Mouse (Mus musculus) telencephalon, adult 2 months (tissue): ENCODE results near the gene Suclg2.

Source experiments
- DNase-seq: peaks from one replicate; pipeline ENCODE4 v3.0.0-alpha.2; 2011; ENCODE audit warnings: low read depth, low spot score

Suclg2 gene

GRCm38 (mm10) chr6:95563355-95564009 lies 155.1 kb downstream of the Suclg2 start:
- no peak for DNase-seq

DNA sequence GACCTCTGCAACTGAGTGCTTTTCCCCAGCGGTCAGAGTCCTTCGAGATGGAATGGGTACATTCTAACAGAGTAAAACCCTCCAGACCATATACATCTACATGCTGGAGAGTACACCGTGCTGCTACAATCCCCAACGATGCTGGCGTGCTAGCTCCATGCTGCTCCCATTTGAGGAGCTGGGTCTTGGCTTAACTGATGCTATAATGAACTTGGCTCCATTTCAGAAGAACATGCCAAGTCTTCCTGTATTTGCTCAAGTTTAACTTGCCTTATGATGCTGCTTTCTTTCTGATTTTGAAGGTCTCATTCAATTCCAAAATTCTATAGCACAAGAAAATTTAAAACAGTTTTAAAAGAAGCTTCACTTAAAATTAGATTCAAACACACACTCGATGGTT lies 162.3 kb downstream of the Suclg2 start:
- no peak for DNase-seq

- no peak for DNase-seq
Measured at GRCm38 (mm10) chr6:95552339-95552950, 166.2 kb downstream of the Suclg2 start.

DNA sequence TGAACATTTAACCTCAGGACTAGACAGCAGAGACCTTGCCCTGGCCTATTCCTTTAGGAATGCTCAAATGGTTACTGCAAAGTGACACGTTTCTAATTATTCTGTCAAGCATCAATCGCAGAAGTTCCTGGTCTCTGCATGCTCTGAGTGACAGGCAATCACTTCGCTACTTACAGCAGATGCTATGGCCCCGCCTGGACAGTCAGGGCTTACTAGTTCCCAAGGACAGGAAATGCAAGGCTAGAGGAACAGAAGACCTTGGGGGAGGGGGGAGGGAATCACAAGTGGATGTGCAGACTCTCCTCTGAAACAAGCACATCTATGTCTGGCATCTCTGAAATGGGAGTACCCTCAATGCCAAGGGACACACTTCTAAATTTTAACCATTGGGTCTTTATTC lies 167.6 kb downstream of the Suclg2 start:
- no peak for DNase-seq

DNA sequence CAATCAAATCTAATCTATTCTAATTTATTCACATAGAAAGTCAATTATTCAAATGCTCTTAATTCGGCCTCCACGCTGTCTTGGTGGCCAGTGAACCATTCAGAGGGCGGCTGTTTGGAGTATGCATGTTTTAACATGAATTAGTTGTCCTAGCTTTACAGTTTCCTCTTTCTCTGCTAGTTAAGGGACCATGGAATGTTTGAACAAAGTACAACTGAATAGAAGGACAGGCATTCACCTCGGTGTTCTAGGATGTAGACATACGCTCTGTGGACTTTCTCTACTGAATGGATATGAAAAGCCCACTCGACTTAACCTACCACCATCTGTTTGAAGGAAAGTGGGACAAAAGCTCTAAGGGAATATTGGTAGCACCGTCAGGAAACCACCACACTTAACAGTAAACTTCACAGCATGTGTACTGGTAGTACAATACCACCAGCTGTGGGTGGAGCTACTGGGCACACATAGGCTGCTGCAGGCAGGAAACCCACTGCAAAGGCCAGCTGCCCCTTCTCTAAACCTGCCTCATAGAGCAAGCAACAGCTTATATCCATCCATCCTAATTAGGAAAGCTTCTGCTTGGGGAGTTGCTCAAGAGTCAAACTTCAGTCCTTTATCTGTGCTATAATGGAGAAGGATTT lies 172.3 kb downstream of the Suclg2 start:
- no peak for DNase-seq

DNA sequence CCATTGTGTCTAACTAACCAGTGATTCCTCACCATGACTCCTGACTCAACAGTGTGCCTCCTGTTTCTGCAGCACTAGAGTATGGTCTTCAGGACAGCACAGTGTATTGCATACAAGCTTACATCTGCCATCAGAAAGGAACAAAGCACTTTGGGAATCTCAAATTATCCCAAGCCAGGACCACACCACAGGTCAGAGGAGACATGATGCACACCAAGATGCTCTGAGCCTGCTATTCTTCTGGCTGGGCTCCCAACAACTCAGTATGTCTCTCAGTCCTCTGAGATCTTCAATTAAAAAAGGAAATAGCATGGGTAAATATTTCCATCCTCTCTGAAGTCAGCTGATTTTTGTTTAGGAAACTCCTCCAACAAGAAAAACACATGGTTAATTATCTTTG lies 172.9 kb downstream of the Suclg2 start:
- no peak for DNase-seq

DNA sequence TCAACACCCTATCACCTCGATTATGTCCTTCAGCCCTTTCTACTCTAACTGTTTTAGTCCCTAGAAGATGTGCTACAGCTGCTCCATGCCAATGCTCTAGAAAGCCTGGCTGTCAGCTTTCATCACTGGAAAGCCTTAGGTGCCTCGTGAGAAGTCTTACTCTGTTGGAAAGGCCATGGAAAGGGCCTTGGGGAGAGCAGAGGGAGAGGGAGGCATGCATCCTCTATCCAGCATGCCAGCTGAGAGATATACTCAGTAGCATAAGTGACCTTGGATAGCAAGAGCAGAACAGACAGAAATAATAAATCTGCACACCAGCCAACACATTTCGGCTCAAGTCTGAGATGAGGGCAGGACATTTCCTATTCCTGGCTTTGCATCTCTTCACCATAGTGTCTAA lies 173.3 kb downstream of the Suclg2 start:
- DNase-seq, result no peak

DNA sequence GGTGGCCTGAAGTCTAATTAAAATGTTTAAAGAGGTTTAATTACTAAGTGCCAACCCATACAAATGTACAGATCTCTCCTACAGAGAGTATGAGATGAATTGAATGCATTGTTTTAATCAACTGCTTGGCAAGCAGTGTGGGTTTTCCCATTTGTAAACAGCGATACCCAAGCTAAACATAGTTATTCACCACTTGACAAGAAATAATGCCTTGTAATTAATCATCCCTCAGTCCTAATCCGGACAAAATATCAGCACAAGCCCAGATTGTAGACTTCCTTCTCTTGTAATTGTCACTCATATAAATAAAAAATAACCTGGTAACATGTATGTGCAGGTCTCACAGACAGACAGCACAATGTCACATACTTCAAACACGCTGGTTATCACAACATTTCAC lies 183.4 kb downstream of the Suclg2 start:
- DNase-seq, result no peak

GRCm38 (mm10) chr6:95519846-95520245 lies 198.8 kb downstream of the Suclg2 start:
- no peak for DNase-seq

GRCm38 (mm10) chr6:95518406-95518805 lies 200.2 kb downstream of the Suclg2 start:
- DNase-seq, result peak; percentile 5

DNA sequence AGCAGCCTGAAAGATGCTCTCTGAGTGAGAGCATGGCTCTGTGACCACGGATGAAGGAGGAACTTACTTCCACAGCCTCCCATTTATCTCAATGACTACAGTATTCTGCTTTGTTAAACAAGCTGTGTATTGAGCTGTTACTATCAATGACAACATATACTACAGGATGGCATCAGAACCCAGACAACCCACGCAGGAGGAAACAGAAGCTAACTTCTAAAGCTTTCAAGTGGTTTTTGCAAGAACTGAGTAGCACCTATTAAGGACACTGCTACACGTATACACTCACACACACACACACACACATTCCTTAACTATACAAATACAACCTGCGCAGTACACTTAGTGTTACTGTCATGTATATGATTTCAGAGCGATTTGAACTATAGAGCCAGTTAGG lies 202.9 kb downstream of the Suclg2 start:
- DNase-seq, result no peak

- no peak for DNase-seq
Measured at GRCm38 (mm10) chr6:95514726-95515125, 203.9 kb downstream of the Suclg2 start.

GRCm38 (mm10) chr6:95511689-95512088 lies 206.9 kb downstream of the Suclg2 start:
- DNase-seq, result no peak

GRCm38 (mm10) chr6:95500771-95501170 lies 217.8 kb downstream of the Suclg2 start:
- DNase-seq, result no peak

GRCm38 (mm10) chr6:95499639-95500038 lies 219.0 kb downstream of the Suclg2 start:
- DNase-seq, result no peak

GRCm38 (mm10) chr6:95492216-95492956 lies 226.2 kb downstream of the Suclg2 start:
- DNase-seq, result no peak

GRCm38 (mm10) chr6:95491043-95491442 lies 227.6 kb downstream of the Suclg2 start:
- DNase-seq, result no peak

DNA sequence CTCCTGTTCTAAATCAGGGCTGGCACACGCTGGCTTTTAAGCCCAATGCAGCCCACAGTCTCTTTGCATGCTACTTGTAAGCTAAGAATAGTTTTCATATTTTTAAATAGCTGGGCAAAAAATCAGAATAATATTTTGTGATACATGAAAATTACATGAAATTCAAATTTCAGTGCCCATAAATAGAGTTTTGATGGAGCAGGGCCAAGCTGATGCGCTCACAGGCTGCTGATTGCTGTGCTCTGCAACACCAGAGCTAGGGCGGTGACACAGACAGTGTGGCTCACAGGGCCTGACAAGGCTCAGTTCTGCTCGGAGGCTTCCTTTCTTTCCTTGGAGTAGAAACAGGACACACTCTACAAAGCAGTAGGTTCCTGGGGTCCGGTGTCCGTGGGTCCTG lies 232.8 kb downstream of the Suclg2 start:
- no peak for DNase-seq

- peak; percentile 41 for DNase-seq
Measured at GRCm38 (mm10) chr6:95484183-95484818, 234.3 kb downstream of the Suclg2 start.

DNA sequence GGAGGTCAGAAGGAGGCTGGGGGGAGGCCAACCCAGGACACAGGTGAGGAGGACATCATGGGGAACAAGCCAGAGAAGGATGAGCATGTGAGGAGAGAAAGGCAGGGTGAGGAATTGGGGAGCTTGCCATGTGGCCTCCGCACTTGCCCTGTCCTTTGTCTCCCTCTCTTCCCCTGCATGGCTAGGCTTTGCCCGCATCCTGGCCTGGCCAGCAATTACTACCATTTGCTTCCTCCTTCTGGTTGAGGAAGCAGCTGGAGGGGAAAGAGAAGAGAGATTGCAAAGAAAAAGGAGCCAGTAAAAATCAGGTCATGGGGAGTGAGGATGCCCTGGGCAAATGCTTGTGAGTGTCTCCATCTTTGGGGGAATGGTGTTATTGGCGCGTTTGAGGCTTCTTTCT lies 234.9 kb downstream of the Suclg2 start:
- DNase-seq, result no peak

- DNase-seq, result no peak
Measured at GRCm38 (mm10) chr6:95483127-95483526, 235.5 kb downstream of the Suclg2 start.

DNA sequence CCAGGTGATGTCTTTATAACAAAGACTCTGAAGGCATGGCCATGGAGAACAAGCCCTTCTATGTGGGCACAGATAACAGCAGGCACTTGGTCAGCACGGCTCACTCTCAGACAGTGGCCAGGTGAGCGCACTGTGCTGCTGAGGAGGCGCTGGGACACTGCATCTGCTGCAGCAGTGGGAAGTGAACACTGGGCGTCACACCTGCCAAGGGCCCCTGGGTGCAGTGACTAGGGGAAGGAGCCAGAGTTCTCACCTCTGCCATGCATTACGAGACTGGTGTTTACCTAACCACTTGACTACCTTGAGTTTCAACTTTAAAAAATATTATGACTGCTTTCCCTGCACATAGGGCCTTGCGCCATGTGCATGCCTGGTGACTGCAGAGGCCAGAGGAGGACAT lies 238.8 kb downstream of the Suclg2 start:
- no peak for DNase-seq
